13 mouse cellular contexts compared by ENCODE assay signal in genomic region chr12:52939324-52939946, GRCm38 (mm10).
DNase-seq lines count a peak whose midpoint lies in the region; TF ChIP-seq lines count a peak whose summit lies in the region.
"Had no signal": no experiment of that assay in that cellular context is flagged by ENCODE, and none has a peak within 500 bp of the region (broad histone marks: within the 10 kb centered on the region; RNA-seq: fewer than 3 reads in every experiment).

No protein-coding gene starts in this region.

- intact Hi-C loops in heart, adult 2 months (cut with DNase I): no loop called here

- TF ChIP-seq EP300 in heart, adult 2 months (IDR thresholded peaks at IDR 0.05; ENCODE audit: insufficient read depth, low read depth, low read length): no peak

- TF ChIP-seq POLR2A in bone marrow macrophage, adult 2 months (IDR thresholded peaks at IDR 0.05; ENCODE audit: borderline replicate concordance, low read depth, low read length): no peak
- no peak for TF ChIP-seq POLR2A in heart, adult 2 months (IDR thresholded peaks at IDR 0.05; ENCODE audit: insufficient read depth, low read depth, low read length)

- DNase-seq in layer of hippocampus, adult 2 months (ENCODE audit: low spot score in 2 of 2): peak in 1 of 2 experiments; percentile 33
- DNase-seq in layer of hippocampus, postnatal 25 days (ENCODE audit: extremely low spot score in 1 of 2, low spot score in 1 of 2): no peak
- DNase-seq in limb, embryonic 10.5 days (ENCODE audit: low spot score): peak; percentile 39
- peak; percentile 22 for DNase-seq in thymus, postnatal 14 days
- no peak for DNase-seq in gastrocnemius, postnatal 10 days
- no peak for DNase-seq in testis, postnatal 14 days (ENCODE audit: low spot score)
- DNase-seq in heart, adult 2 months: no peak
- DNase-seq: cerebellum, adult 9-11 months; heart, postnatal 36 days had no signal

- 68% methylated on average over 15 of the region's 15 CpGs for WGBS in limb, embryonic 10.5 days
- 35% methylated on average over 15 of the region's 15 CpGs for WGBS in heart, adult 2 months

- H3K36me3 ChIP-seq in limb, embryonic 10.5 days: no peaks in the 10 kb centered on the region
- H3K36me3 ChIP-seq in heart, adult 2 months (ENCODE audit: control insufficient read depth, insufficient read depth, low read length): no peaks in the 10 kb centered on the region
- H3K36me3 ChIP-seq: heart, embryonic 10.5 days; liver, embryonic 15.5 days had no signal

- TF ChIP-seq CTCF in layer of hippocampus, adult 2 months (conservative IDR thresholded peaks at IDR 0.05): no peak
- no peak for TF ChIP-seq CTCF in bone marrow macrophage, adult 2 months (IDR thresholded peaks at IDR 0.05; ENCODE audit: low read depth, low read length)
- no peak for TF ChIP-seq CTCF in heart, adult 2 months (IDR thresholded peaks at IDR 0.05)

- H3K9ac ChIP-seq in heart, adult 2 months (ENCODE audit: low read depth, low read length): no peak overlapping the region
- H3K9ac ChIP-seq: liver, embryonic 15.5 days had no signal

- peaks cover 7% of the 10 kb centered on the region for H3K4me1 ChIP-seq in bone marrow macrophage, adult 2 months (ENCODE audit: control insufficient read depth, insufficient read depth, low read length)
- peaks cover 22% of the 10 kb centered on the region for H3K4me1 ChIP-seq in limb, embryonic 10.5 days
- no peaks in the 10 kb centered on the region for H3K4me1 ChIP-seq in heart, adult 2 months (ENCODE audit: control insufficient read depth, insufficient read depth, low read length)
- H3K4me1 ChIP-seq: liver, embryonic 15.5 days had no signal

- H3K9me3 ChIP-seq in limb, embryonic 10.5 days (replicated peaks): no peaks in the 10 kb centered on the region
- H3K9me3 ChIP-seq: heart, embryonic 10.5 days; liver, embryonic 15.5 days had no signal

- H3K79me2 ChIP-seq in heart, adult 2 months (replicated peaks; ENCODE audit: control insufficient read depth, insufficient read depth, low read length): no peaks in the 10 kb centered on the region

- peak overlapping the region; percentile 11; the same call in 1 of the 2 replicates for H3K4me3 ChIP-seq in layer of hippocampus, adult 2 months
- H3K4me3 ChIP-seq in bone marrow macrophage, adult 2 months (ENCODE audit: insufficient read depth, low read length): peak overlapping the region; percentile 39
- H3K4me3 ChIP-seq in limb, embryonic 10.5 days: no peak overlapping the region
- H3K4me3 ChIP-seq in heart, adult 2 months: no peak overlapping the region
- H3K4me3 ChIP-seq: heart, embryonic 10.5 days; liver, embryonic 15.5 days had no signal

- H3K27ac ChIP-seq in layer of hippocampus, adult 2 months: peak overlapping the region; percentile 54
- no peak overlapping the region for H3K27ac ChIP-seq in bone marrow macrophage, adult 2 months (ENCODE audit: insufficient read depth, low read depth, low read length)
- H3K27ac ChIP-seq in limb, embryonic 10.5 days: peak overlapping the region; percentile 53; the same call in 1 of the 2 replicates
- no peak overlapping the region for H3K27ac ChIP-seq in heart, adult 2 months
- H3K27ac ChIP-seq: heart, embryonic 10.5 days; liver, embryonic 15.5 days; macrophage had no signal

- H3K27me3 ChIP-seq in limb, embryonic 10.5 days (ENCODE audit: low read depth, poor library complexity, severe bottlenecking): no peaks in the 10 kb centered on the region
- H3K27me3 ChIP-seq in heart, adult 2 months (ENCODE audit: control insufficient read depth, insufficient read depth, low read length): no peaks in the 10 kb centered on the region
- H3K27me3 ChIP-seq: liver, embryonic 15.5 days had no signal

Comparison
In these comparisons a context has a peak if more than half of its experiments do, and no peak if none do; other contexts are left out.
1. DNase-seq: peak in limb, embryonic 10.5 days (single experiment) and thymus, postnatal 14 days (single experiment); none in layer of hippocampus, postnatal 25 days (0 of 2), gastrocnemius, postnatal 10 days (single experiment), testis, postnatal 14 days (single experiment) and heart, adult 2 months (0 of 2).
2. H3K27ac ChIP-seq: peak in layer of hippocampus, adult 2 months (single experiment) and limb, embryonic 10.5 days (single experiment); none in bone marrow macrophage, adult 2 months (single experiment) and heart, adult 2 months (single experiment).
3. H3K4me3 ChIP-seq: peak in layer of hippocampus, adult 2 months (single experiment) and bone marrow macrophage, adult 2 months (single experiment); none in limb, embryonic 10.5 days (single experiment) and heart, adult 2 months (single experiment).